Mouse (Mus musculus) skeletal muscle tissue, adult 2 months (tissue): ENCODE measurements around the gene Thtpa.
A peak's percentile ranks its signal among the peaks of the same experiment; 100 is the strongest.

Experiments used
- DNase-seq: peaks from one replicate; pipeline ENCODE4 v3.0.0-alpha.2; 2012; ENCODE audit warnings: low read depth, low spot score

Thtpa gene

DNA sequence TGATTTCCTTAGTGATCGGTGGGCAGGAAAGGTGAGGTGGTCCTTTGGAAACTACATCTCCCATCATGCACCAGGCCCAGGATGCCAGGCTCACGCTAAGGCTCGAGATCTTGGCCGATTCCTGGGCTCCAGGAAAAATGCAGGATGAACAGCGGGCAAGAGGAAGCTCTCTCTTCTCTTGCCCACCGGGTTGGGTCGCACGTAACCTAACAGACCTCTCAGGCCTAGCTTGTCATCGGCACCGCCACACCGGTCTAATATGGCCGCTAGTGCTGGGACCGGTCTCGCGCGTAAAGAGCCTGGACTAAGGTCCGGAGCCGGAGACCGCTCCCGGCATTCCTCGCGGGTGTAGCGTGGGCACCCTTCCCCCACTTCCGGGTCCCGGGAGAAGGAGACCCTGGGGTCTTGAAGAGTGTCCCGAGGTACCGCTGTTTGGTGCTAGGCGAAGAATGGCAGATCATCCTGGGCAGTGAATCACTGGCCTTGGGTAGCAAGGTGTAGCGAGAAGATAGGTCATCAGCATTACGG lies at the start of gene Thtpa:
Gene Thtpa, plus strand, starts transcription at position 81 of the 528 bp plus-strand sequence.
- DNase-seq: peak; percentile 54

DNA sequence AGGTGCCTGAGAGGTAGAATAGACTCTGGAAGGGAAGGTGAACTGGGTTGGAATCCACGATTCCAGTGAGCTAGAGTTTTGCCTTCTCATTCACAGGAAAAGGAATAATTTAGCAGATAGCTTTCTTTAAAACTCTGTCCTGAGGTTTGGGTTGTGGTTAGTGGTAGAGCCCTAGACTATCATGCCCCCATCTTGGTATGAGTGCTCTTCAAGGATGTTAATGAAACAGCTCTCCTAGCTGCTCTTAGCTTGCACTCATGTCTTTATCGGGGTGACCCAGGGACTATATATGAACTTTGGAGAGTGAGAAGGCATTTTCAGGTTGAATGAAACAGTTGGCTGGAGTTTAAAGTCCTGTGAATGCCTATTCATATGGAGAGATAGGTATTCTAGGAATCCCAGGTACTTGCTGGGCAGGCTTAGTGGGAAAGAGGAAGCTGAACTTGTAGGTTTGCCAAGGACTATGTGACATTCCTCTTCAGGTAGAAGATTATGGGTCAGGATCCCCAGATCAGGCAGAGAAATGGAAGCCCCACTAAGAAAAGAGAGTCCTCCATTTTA lies 46.5 kb upstream of the Thtpa start:
- DNase-seq: no peak

DNA sequence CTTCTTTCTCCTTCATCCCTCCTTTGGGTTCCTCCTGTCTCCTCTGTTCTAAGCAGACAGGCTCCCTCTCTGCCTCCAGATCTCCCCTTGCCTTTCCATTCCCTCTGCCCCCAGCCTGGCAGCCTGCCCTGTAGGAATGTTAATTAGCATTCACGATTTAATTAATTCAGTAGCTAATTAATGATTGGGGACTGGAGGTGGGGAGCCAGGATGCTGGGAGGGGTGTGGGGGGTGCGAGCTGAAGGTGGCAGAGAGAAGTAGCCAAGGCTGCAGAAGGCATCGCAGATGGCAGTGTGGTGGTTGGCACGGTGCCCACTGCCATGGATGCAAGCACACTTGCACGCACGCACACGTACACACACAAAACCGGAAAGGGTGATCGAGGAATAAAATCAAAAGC lies 42.1 kb upstream of the Thtpa start:
- DNase-seq: no peak

DNA sequence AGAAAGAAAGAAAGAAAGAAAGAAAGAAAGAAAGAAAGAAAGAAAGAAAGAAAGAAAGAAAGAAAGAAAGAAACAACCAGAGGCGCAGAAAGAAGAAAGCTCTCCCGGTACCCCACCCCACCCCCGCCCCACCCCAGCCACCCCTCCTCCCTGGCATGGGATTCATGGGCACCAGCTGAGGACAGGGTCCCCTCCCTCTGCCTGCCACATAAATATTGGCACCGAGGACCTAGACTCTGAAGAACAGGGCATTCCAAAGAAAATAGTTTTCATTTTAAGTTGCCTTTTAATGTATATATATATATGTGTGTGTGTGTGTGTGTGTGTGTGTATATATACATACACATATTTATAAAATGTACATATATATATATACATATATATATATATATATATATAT lies 41.5 kb upstream of the Thtpa start:
- DNase-seq: no peak

DNA sequence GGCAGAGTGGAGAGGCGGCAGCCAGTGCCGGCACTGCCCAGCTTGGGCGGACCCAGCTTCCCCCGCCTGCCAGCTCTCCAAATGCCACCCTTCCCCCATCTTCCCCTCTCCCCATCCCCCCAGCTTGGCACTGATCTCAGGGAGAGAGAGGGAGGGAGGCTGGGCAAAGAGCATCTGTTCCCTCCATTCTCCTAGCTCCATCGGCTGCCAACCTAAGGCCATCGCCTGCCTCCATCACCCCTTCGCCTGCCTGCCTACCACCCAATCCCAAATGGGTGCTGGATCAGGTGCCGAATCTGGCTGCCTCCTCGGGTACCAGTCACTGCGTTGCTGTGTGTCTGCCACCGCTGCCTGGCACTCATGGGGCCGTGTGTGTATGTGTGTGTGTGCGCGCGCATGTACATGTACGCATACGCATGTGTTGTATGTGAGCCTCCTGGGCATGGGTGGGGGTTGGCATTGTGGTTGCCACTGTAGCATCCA lies 40.8 kb upstream of the Thtpa start:
- DNase-seq: no peak

DNA sequence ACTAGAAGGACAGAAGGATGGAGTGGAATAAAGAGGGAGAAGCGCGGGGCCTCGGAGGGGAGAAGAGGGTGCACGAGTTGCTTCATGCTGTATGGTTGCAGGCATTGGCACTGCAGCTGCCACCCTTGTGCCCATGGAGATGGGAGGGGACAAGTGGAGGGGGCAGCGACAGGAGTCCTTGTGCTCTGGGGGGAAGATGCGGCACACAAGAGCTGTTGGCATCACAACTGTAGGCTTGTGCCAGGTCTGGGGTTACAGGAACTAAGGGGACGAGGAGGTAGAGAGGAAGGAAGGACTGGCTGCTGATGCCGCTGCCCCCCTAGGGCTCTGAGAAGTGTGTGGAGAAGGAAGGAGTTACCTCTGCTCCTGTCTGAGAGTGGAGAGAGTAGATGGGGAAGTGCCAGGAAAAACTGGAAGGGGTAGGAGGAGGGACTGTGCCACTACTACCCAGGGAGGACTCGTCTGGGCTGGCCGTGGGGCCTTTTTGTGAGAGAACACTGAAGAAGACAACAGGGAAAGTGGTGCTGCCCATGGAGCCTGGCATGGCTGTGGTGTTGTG lies 40.3 kb upstream of the Thtpa start:
- no peak for DNase-seq

DNA sequence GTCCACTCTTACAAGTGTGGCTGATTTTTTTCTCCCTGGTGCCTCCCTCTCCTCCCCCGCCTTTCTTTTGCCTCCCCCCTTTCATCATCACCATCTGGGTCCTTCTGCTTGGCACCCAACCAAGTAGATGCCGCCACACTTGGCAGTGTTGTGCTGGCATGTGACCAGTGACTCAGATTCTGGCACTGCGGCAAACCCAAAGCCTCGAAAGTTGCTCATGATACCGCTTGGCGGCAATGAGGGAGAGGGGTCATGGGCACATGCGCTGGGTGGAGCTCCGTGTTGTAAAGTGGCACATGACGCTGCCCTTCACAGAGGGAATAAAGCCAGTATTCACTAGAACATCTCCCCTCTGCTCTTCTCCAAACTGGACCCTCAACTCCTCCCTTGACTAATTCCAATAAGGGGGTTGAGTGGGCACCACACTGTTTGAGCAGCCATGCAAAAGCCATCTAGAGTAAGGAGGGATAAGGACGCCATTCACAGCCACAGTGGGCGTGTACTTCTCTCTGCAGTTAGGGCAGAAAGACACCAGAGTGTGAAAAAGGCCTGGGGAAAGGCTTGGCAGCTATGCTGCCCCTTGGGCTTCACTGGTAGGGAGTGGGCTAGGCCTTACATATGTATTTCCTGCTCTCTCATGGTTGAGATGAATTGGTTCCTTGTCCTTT lies 39.3 kb upstream of the Thtpa start:
- DNase-seq: peak; percentile 44

DNA sequence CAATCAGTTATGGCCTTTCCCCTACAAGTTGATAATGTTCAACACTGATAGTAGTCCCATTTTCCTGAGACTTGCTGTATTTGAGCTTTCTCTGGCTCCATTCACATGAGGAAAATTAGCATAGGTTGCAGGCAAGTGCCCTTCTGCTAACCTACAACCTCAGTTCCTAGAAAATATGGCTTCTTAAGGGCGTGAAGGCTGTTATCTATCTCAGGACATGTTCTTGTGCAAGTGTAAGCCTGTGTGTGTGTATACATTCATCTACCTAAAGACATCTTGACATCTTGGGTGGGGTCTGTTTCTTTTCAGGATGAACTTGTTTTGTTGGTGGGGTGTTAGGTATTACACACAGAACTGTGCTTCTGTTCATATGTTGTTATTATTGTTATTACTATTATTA lies 35.6 kb upstream of the Thtpa start:
- no peak for DNase-seq

DNA sequence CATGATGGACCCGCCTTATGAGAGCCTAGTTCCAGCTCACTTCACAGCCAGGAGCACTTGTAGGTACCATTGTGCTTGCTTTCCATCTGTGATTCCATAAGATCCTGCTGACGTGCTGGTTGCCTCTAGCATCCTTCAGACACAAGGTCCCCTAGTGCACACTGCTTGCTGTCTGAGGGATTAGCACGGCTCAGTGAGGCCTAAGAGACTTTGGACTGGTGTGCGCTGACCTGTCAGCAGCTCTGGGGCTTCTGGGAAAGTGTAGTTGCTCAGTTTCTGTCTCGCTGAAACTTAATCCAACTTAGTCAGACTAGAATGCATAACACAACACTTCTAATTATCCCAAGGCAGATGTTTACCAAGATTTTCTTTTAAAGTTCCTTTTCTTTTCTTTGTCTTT lies 34.7 kb upstream of the Thtpa start:
- DNase-seq: no peak

DNA sequence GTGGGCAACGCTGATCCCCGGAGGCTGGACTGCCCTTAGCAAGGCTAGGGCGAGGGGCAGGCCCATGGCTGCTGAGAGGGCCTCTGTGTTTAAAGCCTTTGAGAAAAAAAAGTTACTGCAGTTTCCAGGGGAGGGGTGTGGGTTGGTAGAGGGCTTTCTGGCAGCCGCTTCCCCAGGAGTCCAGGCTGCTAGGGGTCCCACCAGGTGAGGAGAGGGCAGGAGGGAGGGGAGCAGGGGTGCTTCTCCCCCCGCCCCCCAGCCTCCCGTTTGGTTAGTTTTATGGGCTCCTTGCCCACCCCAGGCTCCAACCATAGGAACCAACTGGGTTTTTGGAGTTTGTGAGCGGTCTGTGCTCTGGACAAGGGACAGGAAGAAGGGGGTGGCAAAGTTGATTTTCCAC lies 32.7 kb upstream of the Thtpa start:
- DNase-seq: no peak

DNA sequence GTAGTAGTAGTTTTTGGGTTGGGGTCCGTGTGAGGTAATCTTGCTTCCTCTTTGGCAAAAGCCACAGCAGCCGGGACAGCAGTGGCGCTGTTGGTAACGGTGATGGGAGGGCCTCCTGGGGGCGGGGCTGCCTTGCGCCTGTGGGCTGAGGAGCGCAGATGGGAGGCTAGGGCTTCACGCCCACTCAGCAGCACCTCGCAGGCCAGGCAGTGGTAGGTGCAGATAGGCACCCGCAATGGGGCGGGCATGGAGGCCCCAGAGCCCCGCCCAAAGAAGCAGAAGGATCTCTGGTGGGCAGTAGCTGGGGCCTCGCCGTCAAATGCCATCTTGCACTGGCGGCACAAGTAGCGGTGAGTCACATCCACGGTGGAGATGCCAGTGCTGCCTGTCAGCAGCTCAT lies 32.0 kb upstream of the Thtpa start:
- no peak for DNase-seq

DNA sequence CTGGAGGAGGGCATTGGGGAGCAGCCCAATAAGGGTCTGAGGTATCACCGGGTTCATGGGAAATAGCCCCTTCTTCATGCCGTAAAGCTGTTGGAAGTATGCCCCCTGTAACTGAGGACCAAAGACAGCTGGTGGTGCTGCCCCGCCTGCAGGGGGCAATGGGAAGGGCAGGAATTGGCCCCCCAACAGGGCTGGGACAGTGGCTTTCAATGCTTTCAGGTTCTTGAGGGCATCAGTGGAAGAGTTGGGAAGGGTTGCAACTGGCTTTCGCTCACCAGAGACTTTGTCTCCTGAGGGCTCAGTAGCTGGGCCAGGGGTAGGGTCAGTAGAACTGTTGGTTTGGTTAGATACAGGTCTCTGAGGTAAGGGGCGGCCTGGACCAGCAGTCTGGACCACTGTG lies 31.5 kb upstream of the Thtpa start:
- DNase-seq: no peak

DNA sequence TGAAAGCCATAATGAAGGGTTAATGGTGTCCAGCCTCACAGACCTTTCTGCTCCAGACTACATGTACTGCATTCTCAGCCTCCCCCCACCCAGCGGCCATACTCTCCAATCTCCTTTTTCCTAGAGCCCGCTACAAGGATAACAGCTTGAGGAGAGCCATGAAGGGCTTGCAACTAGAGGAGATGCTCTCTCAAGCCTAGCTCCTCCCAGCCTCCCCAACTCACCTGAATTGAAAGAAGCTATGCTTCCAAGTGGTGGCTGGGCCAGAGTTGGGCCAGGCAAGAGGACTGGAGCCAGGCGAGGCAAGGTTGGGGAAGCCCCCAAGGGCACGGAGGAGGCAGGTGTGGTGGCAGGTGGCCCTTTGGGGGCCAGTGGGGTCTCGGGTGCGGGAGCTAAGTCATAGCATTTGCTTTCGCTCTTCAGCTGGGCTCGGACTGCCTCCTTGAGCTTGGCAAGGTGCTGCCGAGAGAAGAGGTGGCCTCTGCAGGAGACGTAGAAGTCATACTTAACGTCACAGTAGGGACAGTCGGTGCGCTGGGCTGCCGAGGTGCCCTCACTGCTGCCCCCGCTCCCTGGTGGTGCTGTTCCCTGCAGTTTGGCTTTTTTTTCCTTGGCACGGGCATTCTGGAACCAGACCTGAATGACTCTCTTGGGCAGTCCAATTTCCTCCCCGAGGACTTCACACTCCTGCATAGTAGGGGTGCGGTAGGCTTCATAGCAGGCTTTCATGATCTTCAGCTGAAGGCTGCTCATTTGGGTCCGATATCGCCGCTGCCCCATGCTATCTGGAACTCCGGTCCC lies 30.8 kb upstream of the Thtpa start:
- DNase-seq: no peak

DNA sequence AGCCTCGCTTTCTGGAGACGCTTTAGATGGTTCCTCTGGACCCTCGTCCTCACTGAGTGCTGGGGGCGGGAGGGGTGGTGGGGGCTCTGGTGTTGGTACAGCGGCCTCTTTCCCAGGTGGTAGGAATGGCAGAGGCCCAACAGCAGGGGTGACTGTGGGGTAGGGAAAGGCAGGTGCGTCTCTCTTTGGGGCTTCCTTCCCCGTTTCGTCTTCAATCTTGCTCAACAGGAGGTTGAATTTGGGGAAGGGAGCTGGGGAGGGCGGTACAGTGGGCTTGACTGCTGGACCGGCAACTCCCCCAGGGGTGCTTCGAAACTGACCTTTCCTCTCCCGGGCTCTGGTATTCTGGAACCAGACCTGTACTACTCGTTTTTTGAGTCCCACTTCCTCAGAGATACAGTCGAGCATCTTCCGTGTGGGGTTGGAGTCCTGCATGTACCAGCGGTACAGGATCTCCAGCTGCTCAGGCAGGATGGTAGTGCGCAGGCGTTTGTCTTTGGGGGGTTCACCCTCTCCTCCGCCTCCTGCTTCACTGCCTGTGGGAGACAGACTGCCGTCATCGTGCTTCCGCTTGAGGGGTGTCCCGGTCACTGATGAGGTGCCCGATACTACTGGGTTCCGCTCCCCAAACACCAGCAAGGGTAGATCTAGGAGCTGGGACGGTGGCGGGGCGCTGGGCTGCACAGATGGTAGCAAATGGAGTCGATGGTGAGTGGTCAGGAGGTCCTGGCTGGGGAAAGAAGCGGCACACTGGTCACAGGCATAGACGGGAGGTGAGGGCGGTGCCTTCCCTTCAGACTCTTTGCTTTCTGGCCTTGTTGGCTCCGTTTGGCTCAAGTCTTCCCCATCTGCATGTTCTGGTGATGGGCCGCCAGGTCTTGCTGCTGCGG lies 29.9 kb upstream of the Thtpa start:
- DNase-seq: no peak

DNA sequence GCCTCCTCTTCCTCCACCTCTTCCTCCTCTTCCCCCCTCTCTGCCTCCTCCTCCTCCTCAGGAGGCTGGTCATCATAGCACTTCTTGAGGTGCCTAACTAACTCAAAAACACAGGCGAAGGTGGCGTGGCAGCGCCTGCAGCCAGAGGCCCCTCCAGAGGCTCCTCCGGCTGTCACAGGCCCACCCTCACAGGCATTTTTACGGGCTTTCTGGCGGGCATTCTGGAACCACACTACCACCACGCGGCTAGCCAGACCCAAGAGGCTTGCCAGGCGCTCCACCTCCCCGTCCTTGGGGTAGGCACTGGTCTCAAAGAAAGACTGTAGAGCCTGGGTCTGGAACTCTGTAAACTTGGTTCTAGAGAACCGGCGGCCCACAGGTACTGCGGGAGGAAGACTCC lies 29.2 kb upstream of the Thtpa start:
- no peak for DNase-seq

DNA sequence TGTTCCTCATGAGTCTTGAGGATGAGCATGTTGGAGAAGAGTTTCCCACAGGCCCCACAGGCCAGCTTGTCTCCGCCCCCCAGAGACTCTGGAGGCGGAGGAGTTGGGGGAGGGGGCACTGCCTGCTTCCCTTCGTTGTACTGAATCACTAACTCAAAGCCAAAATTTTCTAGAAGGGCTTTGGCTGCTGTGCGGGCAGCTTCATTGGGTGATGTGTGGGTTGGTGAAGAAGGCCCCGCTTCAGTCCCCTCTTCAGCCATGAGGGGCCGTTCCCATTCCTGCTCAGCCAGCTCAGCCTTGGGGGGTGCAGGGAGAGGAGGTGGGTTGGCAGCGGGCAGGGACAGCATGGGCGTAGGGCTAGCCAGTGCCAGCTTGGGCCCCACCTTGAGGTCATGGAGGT lies 28.5 kb upstream of the Thtpa start:
- no peak for DNase-seq

DNA sequence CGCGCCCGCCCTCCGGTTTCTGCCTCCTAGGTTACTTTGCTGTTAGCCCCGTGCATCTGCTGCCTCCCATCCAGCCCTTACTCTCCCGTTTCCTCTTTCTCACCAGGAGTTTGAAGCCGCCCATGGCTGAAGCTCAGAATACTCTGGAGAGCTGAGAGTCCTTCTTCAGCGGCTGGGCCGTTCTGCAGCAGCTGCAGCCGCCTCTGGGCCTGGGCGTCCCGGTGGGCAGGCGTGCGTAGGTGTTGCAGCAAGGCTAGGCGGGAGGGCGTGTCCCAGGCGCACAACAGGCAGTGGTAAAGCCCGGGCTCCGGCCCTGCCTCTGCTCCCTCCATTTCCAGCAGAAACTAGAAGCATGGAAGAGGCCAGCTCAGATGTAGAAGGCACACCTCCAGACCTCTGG lies 22.8 kb upstream of the Thtpa start:
- DNase-seq: no peak

DNA sequence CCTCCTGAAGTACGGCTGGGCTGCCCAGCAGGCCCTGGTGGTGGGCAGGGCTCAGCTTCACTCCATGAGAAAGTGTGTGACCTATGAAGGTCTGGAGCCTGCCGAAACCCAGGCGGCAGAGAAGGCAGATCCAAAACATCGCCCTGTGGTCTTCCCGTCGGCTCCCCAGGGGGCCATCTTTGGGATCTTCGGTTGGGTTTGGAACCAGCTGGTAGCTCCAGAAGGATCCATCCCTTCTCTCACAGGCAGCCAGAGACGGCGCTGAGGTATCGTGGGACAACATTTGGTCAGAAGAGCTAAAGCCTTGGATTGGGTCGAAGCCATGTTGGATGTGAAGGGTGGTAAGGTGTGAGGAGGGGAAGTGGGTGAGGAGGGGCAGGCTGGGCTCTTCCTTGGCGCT lies 20.2 kb upstream of the Thtpa start:
- no peak for DNase-seq

DNA sequence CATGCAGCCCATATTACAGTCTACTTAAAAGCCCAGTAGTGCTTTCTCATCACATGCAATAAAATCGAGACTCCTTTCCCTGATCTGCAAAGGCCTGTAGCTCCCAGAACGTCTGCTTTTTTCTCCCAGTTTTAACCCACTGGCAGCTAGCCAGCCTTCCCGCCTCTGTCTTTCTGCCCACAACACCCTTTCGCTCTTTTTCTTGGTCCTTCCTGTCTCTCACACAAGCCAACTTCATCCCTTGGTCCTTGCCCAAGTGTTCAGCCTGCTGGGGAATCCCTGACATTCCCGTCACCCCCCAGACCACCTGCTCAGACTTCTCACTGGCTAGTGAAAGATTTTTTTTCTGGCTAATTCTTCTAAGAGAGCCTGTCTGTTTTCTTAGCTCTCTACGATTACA lies 18.4 kb upstream of the Thtpa start:
- no peak for DNase-seq

DNA sequence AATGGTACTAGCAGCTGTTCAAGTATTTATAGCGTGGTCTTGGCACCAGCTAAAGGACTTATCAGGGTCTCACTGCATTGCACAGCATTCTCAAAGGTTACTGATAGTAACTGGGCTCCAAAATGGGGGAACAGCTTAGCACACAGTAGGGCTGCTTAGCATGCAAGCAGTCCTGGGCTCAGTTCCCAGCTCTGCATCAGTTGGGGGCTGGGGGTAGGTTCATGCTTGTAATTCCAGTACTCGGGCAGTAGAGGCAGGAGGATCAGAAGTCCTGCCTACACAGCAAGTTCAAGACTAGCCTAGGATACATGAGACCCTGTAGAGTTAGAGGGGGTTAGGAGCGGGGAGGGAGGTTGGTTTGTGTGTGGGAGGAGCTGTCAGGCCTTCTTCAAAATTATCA lies 17.6 kb upstream of the Thtpa start:
- DNase-seq: no peak
